Mouse (Mus musculus): ENCODE data around the gene Heyl.

The Heyl gene

GRCm38 (mm10) chr4:123233492-123234084 is at the start of gene Heyl:
Heyl (plus strand) TSS chr4:123233556.
- DNase-seq (ENCODE audit: low spot score in 2 of 2): no peak

- DNase-seq (ENCODE audit: low spot score in 2 of 2): peak in 1 of 2 experiments; percentile 64
Observed at GRCm38 (mm10) chr4:123184816-123185215, 48.5 kb upstream of the Heyl start.

GRCm38 (mm10) chr4:123192336-123192735 is 41.0 kb upstream of the Heyl start:
- peak; percentile 44 to 67 for DNase-seq (ENCODE audit: low spot score in 2 of 2)

- DNase-seq (ENCODE audit: low spot score in 2 of 2): no peak
Observed at GRCm38 (mm10) chr4:123193791-123194190, 39.6 kb upstream of the Heyl start.

- DNase-seq (ENCODE audit: low spot score in 2 of 2): no peak
Observed at GRCm38 (mm10) chr4:123196695-123197094, 36.7 kb upstream of the Heyl start.

- DNase-seq (ENCODE audit: low spot score in 2 of 2): peak; percentile 68 to 72
Observed at GRCm38 (mm10) chr4:123200771-123201185, 32.6 kb upstream of the Heyl start.

GRCm38 (mm10) chr4:123201186-123202093 is 31.9 kb upstream of the Heyl start, which contains the start of gene Nt5c1a:
Nt5c1a (plus strand) TSS chr4:123201504.
- peak in 1 of 2 experiments; percentile 29 for DNase-seq (ENCODE audit: low spot score in 2 of 2)

GRCm38 (mm10) chr4:123202094-123202420 is 31.3 kb upstream of the Heyl start:
- DNase-seq (ENCODE audit: low spot score in 2 of 2): no peak

GRCm38 (mm10) chr4:123207337-123207736 is 26.0 kb upstream of the Heyl start:
- no peak for DNase-seq (ENCODE audit: low spot score in 2 of 2)

- no peak for DNase-seq (ENCODE audit: low spot score in 2 of 2)
Observed at GRCm38 (mm10) chr4:123210996-123211395, 22.4 kb upstream of the Heyl start.

- no peak for DNase-seq (ENCODE audit: low spot score in 2 of 2)
Observed at GRCm38 (mm10) chr4:123211453-123211852, 21.9 kb upstream of the Heyl start.

GRCm38 (mm10) chr4:123212330-123212729 is 21.0 kb upstream of the Heyl start:
- DNase-seq (ENCODE audit: low spot score in 2 of 2): no peak

- no peak for DNase-seq (ENCODE audit: low spot score in 2 of 2)
Observed at GRCm38 (mm10) chr4:123213975-123214374, 19.4 kb upstream of the Heyl start.

GRCm38 (mm10) chr4:123215367-123215766 is 18.0 kb upstream of the Heyl start:
- no peak for DNase-seq (ENCODE audit: low spot score in 2 of 2)

- no peak for DNase-seq (ENCODE audit: low spot score in 2 of 2)
Observed at GRCm38 (mm10) chr4:123216782-123217181, 16.6 kb upstream of the Heyl start.

GRCm38 (mm10) chr4:123219720-123220357 is 13.5 kb upstream of the Heyl start:
- peak; percentile 74 to 79 for DNase-seq (ENCODE audit: low spot score in 2 of 2)

- DNase-seq (ENCODE audit: low spot score in 2 of 2): no peak
Observed at GRCm38 (mm10) chr4:123220637-123221036, 12.7 kb upstream of the Heyl start.

- no peak for DNase-seq (ENCODE audit: low spot score in 2 of 2)
Observed at GRCm38 (mm10) chr4:123223309-123223708, 10.0 kb upstream of the Heyl start.

GRCm38 (mm10) chr4:123225718-123226403 is 7.5 kb upstream of the Heyl start:
- no peak for DNase-seq (ENCODE audit: low spot score in 2 of 2)

GRCm38 (mm10) chr4:123227707-123228106 is 5.6 kb upstream of the Heyl start:
- DNase-seq (ENCODE audit: low spot score in 2 of 2): no peak

- no peak for DNase-seq (ENCODE audit: low spot score in 2 of 2)
Observed at GRCm38 (mm10) chr4:123228270-123228669, 5.1 kb upstream of the Heyl start.

GRCm38 (mm10) chr4:123229166-123229565 is 4.2 kb upstream of the Heyl start:
- no peak for DNase-seq (ENCODE audit: low spot score in 2 of 2)
